Mouse (Mus musculus): ENCODE results near the gene Gm20870. TPM values are rescaled to one million over a fixed set of nuclear protein-coding genes. Genes with fewer than 3 reads are reported as not detected.

The Gm20870 gene
- not detected for total RNA-seq (2023)

GRCm38 (mm10) chrY:71691743-71692142 is at the start of gene Gm20870:
TSS of gene Gm20870 (plus strand) at chrY:71692043.

Other genes starting within 250 kb of the Gm20870 start
- not detected for gene Gm20869, start 222.6 kb upstream of the Gm20870 start, total RNA-seq (2023)

Data from neutrophil, adult 59 days (primary cell).